Mouse (Mus musculus) urinary bladder, adult 18-20 months (tissue): ENCODE measurements around the gene Ddx50.
A peak's percentile ranks its signal among the peaks of the same experiment; 100 is the strongest.
"Not testable (repeated sequence)": the region's sequence is repeated elsewhere in the genome, so short reads cannot be mapped to it uniquely, and the experiment has no call there.

Source experiments
- DNase-seq, 2 experiments: peaks; one replicate each; pipeline ENCODE4 v3.0.0; 2022; ENCODE audit warnings: low spot score in 2 of 2, mixed read lengths in 2 of 2

The Ddx50 gene

DNA sequence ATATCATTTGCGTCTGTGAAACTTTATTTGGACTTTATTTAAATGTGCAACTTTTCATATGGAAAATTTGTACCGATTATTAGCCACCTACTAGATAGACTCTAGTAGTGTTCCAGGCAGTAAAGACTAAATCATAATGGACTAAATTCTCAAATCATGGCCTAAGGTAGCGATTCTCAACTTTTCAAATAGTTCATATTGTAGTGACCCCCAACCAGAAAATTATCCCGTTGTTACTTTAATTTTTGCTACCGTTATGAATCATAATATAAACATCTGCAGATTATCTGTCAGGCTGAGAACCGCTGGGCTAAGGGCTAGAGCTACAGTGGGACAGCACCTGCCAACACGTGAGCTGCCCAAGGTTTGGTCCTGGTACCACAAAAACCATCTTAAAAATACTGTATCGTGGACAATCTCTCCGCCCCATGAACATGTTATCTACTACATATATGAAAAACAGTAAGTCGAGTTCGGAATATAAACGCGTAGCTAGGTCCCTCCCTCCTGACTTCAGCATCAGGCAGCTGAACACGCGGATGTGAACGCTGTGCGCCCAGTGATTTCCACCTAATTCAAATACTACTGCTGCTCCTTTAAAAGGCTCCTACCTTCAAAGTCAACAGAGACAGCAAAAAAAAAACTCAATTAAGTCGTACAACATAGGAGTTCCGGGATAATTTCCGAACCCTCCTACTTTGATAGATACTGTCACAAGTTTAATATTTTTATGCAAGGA is 49.8 kb downstream of the Ddx50 start:
- DNase-seq: no peak

DNA sequence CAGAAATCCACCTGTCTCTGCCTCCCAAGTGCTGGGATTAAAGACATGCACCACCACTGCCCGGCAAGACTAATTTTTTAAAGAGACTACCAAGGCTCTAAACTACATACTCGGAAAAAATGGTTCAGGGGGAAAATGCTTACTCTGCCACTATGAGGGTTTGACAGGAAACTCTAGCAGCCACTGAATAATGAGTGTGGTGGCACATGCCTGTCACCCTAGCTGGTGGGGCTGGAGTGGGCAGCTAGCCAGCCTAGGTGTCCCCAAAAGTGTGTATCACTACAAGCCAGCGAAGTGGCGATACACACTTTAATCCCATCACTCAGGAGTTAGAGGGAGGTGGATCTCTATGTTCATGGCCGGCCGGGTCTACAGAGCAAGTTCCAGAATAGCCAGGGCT is 51.0 kb downstream of the Ddx50 start:
- DNase-seq: no peak

GRCm38 (mm10) chr10:62599311-62599710 is 51.7 kb downstream of the Ddx50 start:
- not testable (repeated sequence) for DNase-seq

DNA sequence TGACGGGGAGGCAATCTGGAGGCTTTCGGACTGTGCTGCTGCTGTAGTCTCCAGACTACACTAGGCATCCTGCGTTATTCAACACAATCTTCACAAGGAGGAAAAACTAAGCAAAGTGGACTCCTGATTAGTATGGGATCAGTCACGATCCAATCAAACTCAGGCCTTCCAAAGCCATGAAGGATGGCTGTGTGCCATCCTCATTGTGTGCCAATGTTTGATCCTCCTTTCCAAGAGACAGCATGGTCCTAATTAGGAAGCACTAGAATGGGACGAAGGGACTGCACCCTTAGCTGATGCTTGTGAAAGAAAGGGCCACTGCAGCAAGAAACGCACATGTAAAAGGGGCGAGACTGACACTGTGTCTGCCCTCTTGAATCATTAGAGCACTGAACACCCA is 58.5 kb downstream of the Ddx50 start:
- no peak for DNase-seq

DNA sequence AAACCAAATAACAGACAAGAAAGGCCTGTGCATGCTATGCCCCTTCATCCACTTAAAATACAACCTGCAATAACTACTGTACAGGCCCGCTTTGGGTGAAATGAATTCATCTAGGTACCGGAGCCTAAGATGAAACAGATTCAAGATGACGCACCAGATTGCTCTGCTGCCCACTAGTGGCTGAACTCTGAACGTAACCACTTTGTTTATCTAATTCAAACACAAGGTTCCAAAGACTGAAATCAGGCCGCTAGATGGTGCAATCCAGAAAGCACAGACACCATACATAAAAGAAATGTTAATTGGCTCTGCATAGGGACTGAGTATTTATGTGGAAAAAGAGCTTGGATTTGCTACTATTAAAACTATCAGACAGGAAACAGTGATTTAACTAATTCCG is 60.8 kb downstream of the Ddx50 start:
- peak; percentile 61 to 71 for DNase-seq

GRCm38 (mm10) chr10:62588616-62589015 is 62.4 kb downstream of the Ddx50 start:
- DNase-seq: no peak

DNA sequence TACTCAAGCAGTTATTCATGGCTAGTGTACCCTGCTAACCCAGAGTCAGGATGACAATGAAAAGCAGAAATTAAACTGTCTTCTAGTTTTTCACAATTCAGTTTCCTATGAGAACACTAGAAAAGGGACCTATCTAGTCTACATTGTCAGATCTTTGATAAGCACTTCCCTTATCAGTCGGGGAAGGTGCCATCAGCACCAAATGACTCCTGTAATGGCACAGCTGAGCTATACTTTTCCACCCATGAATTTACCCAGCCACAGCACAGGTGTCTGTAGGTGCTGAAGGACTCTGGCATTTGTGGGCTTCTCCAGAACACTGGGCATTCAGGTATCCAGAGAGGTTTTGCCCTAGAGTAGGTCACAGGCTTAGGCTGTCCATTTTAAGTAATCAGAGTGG is 67.8 kb downstream of the Ddx50 start:
- DNase-seq: no peak

DNA sequence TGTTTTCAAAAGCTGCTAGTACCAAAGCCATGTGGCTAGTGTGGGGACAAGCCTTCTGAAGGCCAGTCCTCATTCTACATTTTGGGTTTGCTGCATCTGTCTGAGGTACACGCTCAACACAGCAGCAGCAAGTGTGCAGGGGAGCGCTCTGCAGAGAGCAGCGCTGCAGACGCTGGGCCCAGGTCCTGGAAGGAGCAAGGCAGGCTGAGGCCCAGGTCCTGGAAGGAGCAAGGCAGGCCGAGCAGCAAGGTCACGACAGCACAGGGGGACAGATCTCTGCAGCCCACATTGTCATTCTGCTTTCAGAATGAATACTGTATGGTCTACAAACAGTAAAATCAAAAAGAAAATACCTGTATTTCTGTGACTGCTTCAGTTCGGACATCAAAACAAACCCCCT is 68.3 kb downstream of the Ddx50 start:
- no peak for DNase-seq

DNA sequence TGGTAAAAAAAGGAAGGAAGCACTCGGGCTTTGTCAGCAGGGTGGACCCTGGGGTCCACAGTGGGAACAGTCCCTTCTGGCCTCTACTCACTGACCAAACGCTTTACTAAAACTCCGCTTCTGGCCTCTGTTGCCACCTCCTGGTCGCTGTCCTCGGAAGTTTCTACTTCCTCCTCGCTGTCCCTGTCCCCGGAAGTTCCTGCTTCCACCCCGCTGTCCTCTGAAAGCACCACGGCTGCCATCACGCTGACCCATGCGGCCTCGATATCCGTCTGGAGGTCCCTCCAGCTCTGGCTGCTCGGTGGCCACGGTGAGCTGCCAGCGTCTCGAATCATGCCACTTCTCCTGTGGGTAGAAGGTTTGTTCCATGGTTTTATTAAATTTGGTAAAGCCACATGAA is 68.8 kb downstream of the Ddx50 start:
- no peak for DNase-seq

DNA sequence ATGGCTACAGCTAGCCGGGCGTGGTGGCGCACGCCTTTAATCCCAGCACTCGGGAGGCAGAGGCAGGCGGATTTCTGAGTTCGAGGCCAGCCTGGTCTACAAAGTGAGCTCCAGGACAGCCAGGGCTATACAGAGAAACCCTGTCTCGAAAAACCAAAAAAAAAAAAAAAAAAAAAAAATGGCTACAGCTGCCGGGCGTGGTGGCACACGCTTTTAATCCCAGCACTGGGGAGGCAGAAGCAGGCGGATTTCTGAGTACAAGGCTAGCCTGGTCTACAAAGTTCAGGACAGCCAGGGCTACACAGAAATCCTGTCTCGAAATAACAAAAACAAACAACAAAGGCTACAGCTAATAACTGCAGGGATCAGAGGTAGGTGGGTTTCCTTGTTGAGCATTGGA is 71.9 kb downstream of the Ddx50 start:
- DNase-seq: not testable (repeated sequence)

GRCm38 (mm10) chr10:62578338-62579100 is 72.5 kb downstream of the Ddx50 start, which contains the start of gene Kif1bp:
TSS of gene Kif1bp (minus strand) at chr10:62578457.
- DNase-seq: peak; percentile 95 to 96

GRCm38 (mm10) chr10:62577673-62578337 is 73.2 kb downstream of the Ddx50 start:
- no peak for DNase-seq

GRCm38 (mm10) chr10:62575001-62575400 is 76.0 kb downstream of the Ddx50 start:
- no peak for DNase-seq

GRCm38 (mm10) chr10:62570126-62570871 is 80.7 kb downstream of the Ddx50 start:
- DNase-seq: no peak

- no peak for DNase-seq
Measured at GRCm38 (mm10) chr10:62568861-62569260, 82.2 kb downstream of the Ddx50 start.
